ENCODE assay signal across 9 mouse cellular contexts in the genomic region with DNA sequence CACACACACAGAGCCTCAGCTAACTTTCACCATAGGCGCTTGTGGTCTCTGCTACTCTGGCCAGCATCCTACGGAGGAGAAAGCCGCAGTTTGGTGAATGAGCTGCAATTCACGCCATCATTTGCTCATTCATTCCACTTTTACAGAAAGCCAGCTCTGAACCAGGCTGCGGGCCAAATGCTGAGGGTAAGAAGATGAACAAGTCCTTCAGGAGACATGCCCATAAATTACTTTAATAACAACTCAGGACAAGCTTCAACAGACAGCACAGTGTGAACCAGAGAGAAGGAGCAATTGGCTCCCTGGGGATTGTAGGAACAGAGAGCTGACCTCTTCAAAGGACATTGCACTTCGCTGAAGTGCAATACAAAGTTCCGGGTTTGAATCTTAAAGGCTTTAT. TPM values are rescaled to one million over a fixed set of nuclear protein-coding genes. Genes with fewer than 3 reads are reported as not detected.
DNase-seq lines count a peak whose midpoint lies in the region; ATAC-seq and TF ChIP-seq lines count a peak whose summit lies in the region.
"Had no signal": no experiment of that assay in that cellular context is flagged by ENCODE, and none has a peak within 500 bp of the region (broad histone marks: within the 10 kb centered on the region; RNA-seq: fewer than 3 reads in every experiment).

No protein-coding gene starts in this region.

- peak overlapping the region; percentile 100; the same call in 1 of the 2 replicates for H3K4me2 ChIP-seq in forebrain, embryonic 12.5 days
- H3K4me2 ChIP-seq in forebrain, embryonic 13.5 days = no peak overlapping the region; the same call in 1 of the 2 replicates
- H3K4me2 ChIP-seq in limb, embryonic 13.5 days (replicated peaks) = peak overlapping the region; percentile 100
- peak overlapping the region; percentile 100; the same call in 1 of the 2 replicates for H3K4me2 ChIP-seq in embryonic facial prominence, embryonic 13.5 days
- H3K4me2 ChIP-seq in liver, postnatal 0 days (ENCODE audit: low read depth, low read length) = peak overlapping the region; percentile 100

- H3K27me3 ChIP-seq in forebrain, embryonic 12.5 days = peaks cover 56% of the 10 kb centered on the region
- peaks cover 33% of the 10 kb centered on the region for H3K27me3 ChIP-seq in forebrain, embryonic 13.5 days
- H3K27me3 ChIP-seq in limb, embryonic 13.5 days = peaks cover 56% of the 10 kb centered on the region
- H3K27me3 ChIP-seq in limb, embryonic 10.5 days (ENCODE audit: low read depth, poor library complexity, severe bottlenecking) = peaks cover 56% of the 10 kb centered on the region
- peaks cover 50% of the 10 kb centered on the region for H3K27me3 ChIP-seq in embryonic facial prominence, embryonic 13.5 days
- no peaks in the 10 kb centered on the region for H3K27me3 ChIP-seq in liver, postnatal 0 days (ENCODE audit: insufficient read depth, low read length)

- peaks cover 15% of the 10 kb centered on the region for H3K4me1 ChIP-seq in forebrain, embryonic 12.5 days
- H3K4me1 ChIP-seq in forebrain, embryonic 13.5 days = peaks cover 20% of the 10 kb centered on the region
- peaks cover 21% of the 10 kb centered on the region for H3K4me1 ChIP-seq in limb, embryonic 13.5 days
- H3K4me1 ChIP-seq in limb, embryonic 10.5 days = peaks cover 29% of the 10 kb centered on the region
- H3K4me1 ChIP-seq in embryonic facial prominence, embryonic 13.5 days = peaks cover 15% of the 10 kb centered on the region
- H3K4me1 ChIP-seq in liver, postnatal 0 days (ENCODE audit: insufficient read depth) = peaks cover 28% of the 10 kb centered on the region

- 72% methylated on average over 7 of the region's 7 CpGs for WGBS in forebrain, embryonic 12.5 days
- 69% methylated on average over 7 of the region's 7 CpGs for WGBS in forebrain, embryonic 13.5 days
- WGBS in limb, embryonic 13.5 days = 29% methylated on average over 7 of the region's 7 CpGs
- WGBS in limb, embryonic 10.5 days = 30% methylated on average over 7 of the region's 7 CpGs
- WGBS in embryonic facial prominence, embryonic 13.5 days = 60% methylated on average over 7 of the region's 7 CpGs
- 64% methylated on average over 7 of the region's 7 CpGs for WGBS in liver, postnatal 0 days (ENCODE audit: insufficient replicate concordance)

- no peak overlapping the region for H3K27ac ChIP-seq in forebrain, embryonic 12.5 days
- H3K27ac ChIP-seq in forebrain, embryonic 13.5 days = no peak overlapping the region
- H3K27ac ChIP-seq in limb, embryonic 13.5 days = no peak overlapping the region; the same call in 1 of the 2 replicates
- H3K27ac ChIP-seq in limb, embryonic 10.5 days = no peak overlapping the region
- no peak overlapping the region for H3K27ac ChIP-seq in embryonic facial prominence, embryonic 13.5 days
- H3K27ac ChIP-seq in liver, postnatal 0 days (ENCODE audit: low read depth) = peak overlapping the region; percentile 36; the same call in 1 of the 2 replicates
- H3K27ac ChIP-seq: limb, embryonic 15.5 days had no signal

- H3K4me3 ChIP-seq in forebrain, embryonic 12.5 days (replicated peaks) = no peak overlapping the region
- H3K4me3 ChIP-seq in forebrain, embryonic 13.5 days = no peak overlapping the region
- no peak overlapping the region for H3K4me3 ChIP-seq in limb, embryonic 13.5 days
- no peak overlapping the region for H3K4me3 ChIP-seq in limb, embryonic 10.5 days
- H3K4me3 ChIP-seq in embryonic facial prominence, embryonic 13.5 days = no peak overlapping the region
- no peak overlapping the region for H3K4me3 ChIP-seq in liver, postnatal 0 days (ENCODE audit: low read depth, low read length)

- H3K9ac ChIP-seq in forebrain, embryonic 12.5 days = no peak overlapping the region
- no peak overlapping the region for H3K9ac ChIP-seq in forebrain, embryonic 13.5 days
- no peak overlapping the region for H3K9ac ChIP-seq in limb, embryonic 13.5 days
- H3K9ac ChIP-seq in embryonic facial prominence, embryonic 13.5 days = no peak overlapping the region
- H3K9ac ChIP-seq in liver, postnatal 0 days (replicated peaks) = no peak overlapping the region

- no peaks in the 10 kb centered on the region for H3K36me3 ChIP-seq in forebrain, embryonic 12.5 days (replicated peaks)
- H3K36me3 ChIP-seq in forebrain, embryonic 13.5 days (ENCODE audit: poor library complexity, severe bottlenecking) = no peaks in the 10 kb centered on the region
- H3K36me3 ChIP-seq in limb, embryonic 13.5 days = no peaks in the 10 kb centered on the region
- H3K36me3 ChIP-seq in limb, embryonic 10.5 days = no peaks in the 10 kb centered on the region
- no peaks in the 10 kb centered on the region for H3K36me3 ChIP-seq in embryonic facial prominence, embryonic 13.5 days
- H3K36me3 ChIP-seq in liver, postnatal 0 days (replicated peaks; ENCODE audit: insufficient read depth, low read length) = no peaks in the 10 kb centered on the region
- H3K36me3 ChIP-seq: limb, embryonic 15.5 days had no signal

- ATAC-seq in forebrain, embryonic 12.5 days (ENCODE audit: low FRiP score) = no peak
- ATAC-seq in forebrain, embryonic 13.5 days = no peak
- ATAC-seq in limb, embryonic 13.5 days (ENCODE audit: low FRiP score, low read depth) = no peak
- no peak for ATAC-seq in embryonic facial prominence, embryonic 13.5 days (ENCODE audit: insufficient number of reproducible peaks, insufficient read depth, low FRiP score, low TSS enrichment, low read depth)
- no peak for ATAC-seq in liver, postnatal 0 days

- TF ChIP-seq CTCF in liver, postnatal 0 days (IDR thresholded peaks at IDR 0.05; ENCODE audit: low read depth) = no peak

- DNase-seq in limb, embryonic 10.5 days (ENCODE audit: low spot score) = no peak
- no peak for DNase-seq in liver, postnatal 0 days
- no peak for DNase-seq in layer of hippocampus, adult 18-20 months (ENCODE audit: low spot score in 2 of 2)
- DNase-seq in retina, postnatal 1 day = no peak

- H3K9me3 ChIP-seq in forebrain, embryonic 12.5 days = no peaks in the 10 kb centered on the region
- H3K9me3 ChIP-seq in forebrain, embryonic 13.5 days (replicated peaks) = 0 out of 2 replicates have a peak, but pooled peaks cover 3% of the 10 kb centered on the region
- H3K9me3 ChIP-seq in limb, embryonic 13.5 days = no peaks in the 10 kb centered on the region
- no peaks in the 10 kb centered on the region for H3K9me3 ChIP-seq in limb, embryonic 10.5 days (replicated peaks)
- no peaks in the 10 kb centered on the region for H3K9me3 ChIP-seq in embryonic facial prominence, embryonic 13.5 days
- no peaks in the 10 kb centered on the region for H3K9me3 ChIP-seq in liver, postnatal 0 days (ENCODE audit: low read length)
- H3K9me3 ChIP-seq: limb, embryonic 15.5 days had no signal

- no peak for TF ChIP-seq EP300 in liver, postnatal 0 days (IDR thresholded peaks at IDR 0.05; ENCODE audit: low read depth)

RNA-seq across cellular contexts. Expression of gene Cited4, which starts 0.6 kb away (rescaled TPM):
- 4.2 and 4.8 TPM in 2 replicates for polyA plus RNA-seq in forebrain, embryonic 12.5 days (2016; fragmentation: Nextera tagmentation; extraction: Ambion mirVana)
- 0.44 and 0.84 TPM in 2 replicates for polyA plus RNA-seq in forebrain, embryonic 13.5 days (2015; fragmentation: Nextera tagmentation; extraction: Ambion mirVana)
- 1.7 and 2.6 TPM in 2 replicates for polyA plus RNA-seq in limb, embryonic 13.5 days (2015; fragmentation: Nextera tagmentation; extraction: Ambion mirVana)
- 9.1 and 14.2 TPM in 2 replicates for polyA plus RNA-seq in limb, embryonic 10.5 days (2016; fragmentation: Nextera tagmentation; extraction: Ambion mirVana)
- polyA plus RNA-seq in embryonic facial prominence, embryonic 13.5 days (2015; fragmentation: Nextera tagmentation; extraction: Ambion mirVana) = 1.3 and 2.7 TPM in 2 replicates
- polyA plus RNA-seq in liver, postnatal 0 days (2015; fragmentation: Nextera tagmentation; extraction: Ambion mirVana) = 21.2 and 22.9 TPM in 2 replicates
- 1 to 10 TPM; 1.4 to 1.7 TPM for total RNA-seq in layer of hippocampus, adult 18-20 months (2021)
